Mouse (Mus musculus) heart, adult 2 months (tissue): ENCODE results near the gene Adi1.

Source experiments
- CTCF ChIP-seq: fragments of 200-600 bp; IDR thresholded peaks from 2 replicates; pipeline ENCODE4 v1.8.1; 2022; ENCODE audit warnings: antibody characterized with exemption, mild to moderate bottlenecking, moderate library complexity
- EP300 ChIP-seq: fragments of 200-500 bp; IDR thresholded peaks from 2 replicates; pipeline ENCODE4 v1.6.1; 2011; ENCODE audit warnings: low read depth, low read length, control low read depth; ENCODE audit not compliant: insufficient read depth
- POLR2A ChIP-seq: fragments of 200-500 bp; IDR thresholded peaks from 2 replicates; pipeline ENCODE4 v1.6.1; 2011; ENCODE audit warnings: mild to moderate bottlenecking, low read depth, low read length, control low read depth; ENCODE audit not compliant: insufficient read depth

GRCm38 (mm10) chr12:28694231-28694630 lies 19.2 kb downstream of the Adi1 start:
- TF ChIP-seq POLR2A = no peak
- TF ChIP-seq CTCF = no peak
- TF ChIP-seq EP300 = no peak
